Mouse (Mus musculus) kidney, embryonic 16.5 days (tissue): ENCODE data around the gene Gm17657. TPM values are rescaled to one million over a fixed set of nuclear protein-coding genes. Genes with fewer than 3 reads are reported as not detected.
"Not testable (repeated sequence)": the region's sequence is repeated elsewhere in the genome, so short reads cannot be mapped to it uniquely, and the experiment has no call there.

Experiments
- ATAC-seq: fragments of 200-750 bp; cut with Nextera tagmentation; 2 replicates; pipeline ENCODE4 v1.8.0; 2017; ENCODE audit warnings: moderate TSS enrichment; ENCODE audit not compliant: low FRiP score, low TSS enrichment
- H3K27ac ChIP-seq: fragments of 300-500 bp; sonication (generic); 2 replicates; pipeline ENCODE4 v1.5.1; 2014; ENCODE audit warnings: low read length
- H3K27me3 ChIP-seq: fragments of 300-500 bp; sonication (generic); 2 replicates; pipeline ENCODE4 v1.6.1; 2014; ENCODE audit warnings: low read length, control low read depth, mixed read lengths; ENCODE audit not compliant: insufficient read depth
- H3K36me3 ChIP-seq: fragments of 300-500 bp; sonication (generic); 2 replicates; pipeline ENCODE4 v1.6.1; 2014; ENCODE audit warnings: low read length, control low read depth, mixed read lengths; ENCODE audit not compliant: insufficient read depth
- H3K4me1 ChIP-seq: fragments of 300-500 bp; sonication (generic); 2 replicates; pipeline ENCODE4 v1.6.1; 2014; ENCODE audit warnings: low read length, control low read depth, mixed read lengths; ENCODE audit not compliant: insufficient read depth
- H3K4me2 ChIP-seq: fragments of 300-500 bp; sonication (generic); replicated peaks from 2 replicates; pipeline ENCODE4 v1.6.1; 2014; ENCODE audit warnings: low read depth, low read length
- H3K4me3 ChIP-seq: fragments of 300-500 bp; sonication (generic); 2 replicates; pipeline ENCODE4 v1.5.1; 2014; ENCODE audit warnings: mild to moderate bottlenecking, low read length
- H3K9ac ChIP-seq: fragments of 300-500 bp; sonication (generic); replicated peaks from 2 replicates; pipeline ENCODE4 v1.6.1; 2014; ENCODE audit warnings: low read length
- H3K9me3 ChIP-seq: fragments of 300-500 bp; sonication (generic); 2 replicates; pipeline ENCODE4 v1.6.1; 2016; ENCODE audit warnings: low read length, control low read depth
- WGBS: fragments of 180-500 bp; shearing (Covaris S2); extraction: QIAGEN DNeasy Blood & Tissue Kit; methylation state at CpG from one replicate; pipeline ENCODE4 v1.1.7; 2014; 5-methylcytosine and 5-hydroxymethylcytosine counted together
- polyA plus RNA-seq: library from polyadenylated mRNA; unstranded; fragments of >200 nt; fragmentation: Nextera tagmentation; extraction: Ambion mirVana; gene quantifications from 2 replicates; pipeline ENCODE4 v1.2.1, GENCODE M21; 2015

The Gm17657 gene
- polyA plus RNA-seq, 1 experiment from 2014 or later = not detected

GRCm38 (mm10) chr17:29531757-29532384 is 17.6 kb downstream of the Gm17657 start:
- no peak overlapping the region for H3K9ac ChIP-seq
- H3K27me3 ChIP-seq = no peaks in the 10 kb centered on the region
- WGBS = 48% methylated on average over 10 of the region's 10 CpGs
- ATAC-seq = 0 out of 2 replicates have a peak, but pooled peaks have one; percentile 27
- H3K27ac ChIP-seq = no peak overlapping the region
- no peak overlapping the region for H3K4me3 ChIP-seq
- H3K36me3 ChIP-seq = no peaks in the 10 kb centered on the region
- H3K4me1 ChIP-seq = peaks cover 6% of the 10 kb centered on the region; the same call in 1 of the 2 replicates
- no peaks in the 10 kb centered on the region for H3K9me3 ChIP-seq
- no peak overlapping the region for H3K4me2 ChIP-seq

- WGBS = 77% methylated on average over 9 of the region's 9 CpGs
- Histone ChIP-seq H3K9ac (no peak overlapping the region), H3K4me2 (no peak overlapping the region), H3K4me1 (peaks cover 6% of the 10 kb centered on the region; the same call in 1 of the 2 replicates), H3K4me3 (no peak overlapping the region), H3K27ac (no peak overlapping the region), H3K27me3 (no peaks in the 10 kb centered on the region), H3K9me3 (no peaks in the 10 kb centered on the region), H3K36me3 (no peaks in the 10 kb centered on the region)
- ATAC-seq = no peak
These were observed 18.2 kb downstream of the Gm17657 start for GRCm38 (mm10) chr17:29531278-29531677.

GRCm38 (mm10) chr17:29530508-29530907 is 18.9 kb downstream of the Gm17657 start:
- Histone ChIP-seq H3K36me3 (no peaks in the 10 kb centered on the region), H3K4me3 (no peak overlapping the region), H3K9me3 (peaks cover 5% of the 10 kb centered on the region), H3K4me2 (no peak overlapping the region), H3K4me1 (peaks cover 6% of the 10 kb centered on the region; the same call in 1 of the 2 replicates), H3K9ac (no peak overlapping the region), H3K27ac (no peak overlapping the region), H3K27me3 (no peaks in the 10 kb centered on the region)
- WGBS = 81% methylated on average over 6 of the region's 6 CpGs
- ATAC-seq = no peak

- Histone ChIP-seq H3K36me3 (no peaks in the 10 kb centered on the region), H3K4me3 (no peak overlapping the region), H3K4me2 (no peak overlapping the region), H3K9ac (no peak overlapping the region), H3K4me1 (peaks cover 6% of the 10 kb centered on the region; the same call in 1 of the 2 replicates), H3K27me3 (no peaks in the 10 kb centered on the region), H3K27ac (no peak overlapping the region), H3K9me3 (peaks cover 8% of the 10 kb centered on the region)
- no peak for ATAC-seq
- WGBS = 78% methylated on average over 8 of the region's 8 CpGs
These were observed 20.8 kb downstream of the Gm17657 start for GRCm38 (mm10) chr17:29528568-29529187.

- Histone ChIP-seq H3K4me3 (no peak overlapping the region), H3K4me2 (no peak overlapping the region), H3K36me3 (no peaks in the 10 kb centered on the region), H3K27ac (no peak overlapping the region), H3K27me3 (no peaks in the 10 kb centered on the region), H3K9me3 (peaks cover 8% of the 10 kb centered on the region), H3K4me1 (no peaks in the 10 kb centered on the region), H3K9ac (no peak overlapping the region)
- WGBS = 79% methylated on average over 2 of the region's 2 CpGs
- no peak for ATAC-seq
These were observed 23.8 kb downstream of the Gm17657 start for GRCm38 (mm10) chr17:29525613-29526012.

GRCm38 (mm10) chr17:29519731-29520130 is 29.7 kb downstream of the Gm17657 start:
- Histone ChIP-seq H3K4me2 (no peak overlapping the region), H3K4me3 (no peak overlapping the region), H3K27me3 (no peaks in the 10 kb centered on the region), H3K9me3 (no peaks in the 10 kb centered on the region), H3K36me3 (no peaks in the 10 kb centered on the region), H3K9ac (no peak overlapping the region), H3K4me1 (no peaks in the 10 kb centered on the region), H3K27ac (no peak overlapping the region)
- ATAC-seq = no peak
- WGBS = 74% methylated on average over 8 of the region's 8 CpGs

GRCm38 (mm10) chr17:29518665-29519064 is 30.8 kb downstream of the Gm17657 start:
- H3K4me3 ChIP-seq, H3K27ac ChIP-seq, H3K9me3 ChIP-seq, ATAC-seq, H3K9ac ChIP-seq, H3K4me1 ChIP-seq, H3K27me3 ChIP-seq, H3K36me3 ChIP-seq, H3K4me2 ChIP-seq: not testable (repeated sequence)
- WGBS = 89% methylated on average over 5 of the region's 5 CpGs

GRCm38 (mm10) chr17:29514435-29514834 is 35.0 kb downstream of the Gm17657 start:
- Histone ChIP-seq H3K27me3 (no peaks in the 10 kb centered on the region), H3K9ac (no peak overlapping the region), H3K4me3 (no peak overlapping the region), H3K9me3 (no peaks in the 10 kb centered on the region), H3K4me2 (no peak overlapping the region), H3K36me3 (no peaks in the 10 kb centered on the region), H3K27ac (no peak overlapping the region), H3K4me1 (peaks cover 3% of the 10 kb centered on the region; the same call in 1 of the 2 replicates)
- WGBS = 2% methylated on average over 11 of the region's 11 CpGs
- ATAC-seq = 0 out of 2 replicates have a peak, but pooled peaks have one; percentile 40

- 23% methylated on average over 13 of the region's 13 CpGs for WGBS
- Histone ChIP-seq H3K9ac (peak overlapping the region; percentile 50; the same call in 1 of the 2 replicates), H3K27me3 (no peaks in the 10 kb centered on the region), H3K4me2 (no peak overlapping the region), H3K27ac (no peak overlapping the region), H3K4me1 (peaks cover 3% of the 10 kb centered on the region; the same call in 1 of the 2 replicates), H3K4me3 (no peak overlapping the region), H3K9me3 (no peaks in the 10 kb centered on the region), H3K36me3 (no peaks in the 10 kb centered on the region)
- peak; percentile 82 for ATAC-seq
These were observed 36.3 kb downstream of the Gm17657 start for GRCm38 (mm10) chr17:29513044-29513730.
